Mouse (Mus musculus): ENCODE data around the gene Rap1gap2.

Rap1gap2 gene

GRCm38 (mm10) chr11:74447991-74448403 is 162.7 kb downstream of the Rap1gap2 start:
- DNase-seq, result no peak

GRCm38 (mm10) chr11:74445591-74445990 is 165.1 kb downstream of the Rap1gap2 start:
- no peak for DNase-seq

GRCm38 (mm10) chr11:74443924-74444256 is 166.8 kb downstream of the Rap1gap2 start:
- no peak for DNase-seq

- no peak for DNase-seq
Observed at GRCm38 (mm10) chr11:74443147-74443923, 167.4 kb downstream of the Rap1gap2 start.

GRCm38 (mm10) chr11:74442396-74442795 is 168.3 kb downstream of the Rap1gap2 start:
- no peak for DNase-seq

GRCm38 (mm10) chr11:74440112-74440511 is 170.6 kb downstream of the Rap1gap2 start:
- no peak for DNase-seq

- peak; percentile 26 to 62 for DNase-seq
Observed at GRCm38 (mm10) chr11:74439202-74439601, 171.5 kb downstream of the Rap1gap2 start.

GRCm38 (mm10) chr11:74438249-74438648 is 172.5 kb downstream of the Rap1gap2 start:
- no peak for DNase-seq

- DNase-seq, result no peak
Observed at GRCm38 (mm10) chr11:74435366-74435765, 175.3 kb downstream of the Rap1gap2 start.

GRCm38 (mm10) chr11:74433000-74433399 is 177.7 kb downstream of the Rap1gap2 start:
- no peak for DNase-seq

- DNase-seq, result no peak
Observed at GRCm38 (mm10) chr11:74429798-74430529, 180.8 kb downstream of the Rap1gap2 start.

GRCm38 (mm10) chr11:74426306-74426705 is 184.4 kb downstream of the Rap1gap2 start:
- no peak for DNase-seq

- no peak for DNase-seq
Observed at GRCm38 (mm10) chr11:74422019-74422418, 188.7 kb downstream of the Rap1gap2 start.

- no peak for DNase-seq
Observed at GRCm38 (mm10) chr11:74421151-74421550, 189.6 kb downstream of the Rap1gap2 start.

- DNase-seq, result no peak
Observed at GRCm38 (mm10) chr11:74419601-74420000, 191.1 kb downstream of the Rap1gap2 start.

- no peak for DNase-seq
Observed at GRCm38 (mm10) chr11:74415736-74416135, 195.0 kb downstream of the Rap1gap2 start.

GRCm38 (mm10) chr11:74414112-74414511 is 196.6 kb downstream of the Rap1gap2 start:
- DNase-seq, result no peak

GRCm38 (mm10) chr11:74413449-74413972 is 197.2 kb downstream of the Rap1gap2 start:
- DNase-seq, result no peak

- no peak for DNase-seq
Observed at GRCm38 (mm10) chr11:74412462-74412861, 198.3 kb downstream of the Rap1gap2 start.

GRCm38 (mm10) chr11:74411943-74412342 is 198.8 kb downstream of the Rap1gap2 start:
- DNase-seq, result no peak

GRCm38 (mm10) chr11:74409757-74410174 is 200.9 kb downstream of the Rap1gap2 start:
- DNase-seq, result peak; percentile 24 to 37

- no peak for DNase-seq
Observed at GRCm38 (mm10) chr11:74409447-74409754, 201.3 kb downstream of the Rap1gap2 start.

GRCm38 (mm10) chr11:74408587-74409446 is 201.9 kb downstream of the Rap1gap2 start:
- DNase-seq, result peak; percentile 90 to 93
